Mouse (Mus musculus) thymus, postnatal 25 days (tissue): ENCODE measurements around the gene Uvssa.
A peak's percentile ranks its signal among the peaks of the same experiment; 100 is the strongest.

Experiments used
- DNase-seq: peaks from one replicate; pipeline ENCODE4 v3.0.0; 2022

Gene Uvssa

GRCm38 (mm10) chr5:33377176-33377575, 1.2 kb upstream of the Uvssa start:
- DNase-seq, result peak; percentile 26

- DNase-seq, result peak; percentile 67
Observed at GRCm38 (mm10) chr5:33377801-33378301, 498 bp upstream of the Uvssa start.

- no peak for DNase-seq
Observed at GRCm38 (mm10) chr5:33387550-33387949, 9.2 kb downstream of the Uvssa start.

GRCm38 (mm10) chr5:33393803-33394202, 15.5 kb downstream of the Uvssa start:
- peak; percentile 81 for DNase-seq

DNA sequence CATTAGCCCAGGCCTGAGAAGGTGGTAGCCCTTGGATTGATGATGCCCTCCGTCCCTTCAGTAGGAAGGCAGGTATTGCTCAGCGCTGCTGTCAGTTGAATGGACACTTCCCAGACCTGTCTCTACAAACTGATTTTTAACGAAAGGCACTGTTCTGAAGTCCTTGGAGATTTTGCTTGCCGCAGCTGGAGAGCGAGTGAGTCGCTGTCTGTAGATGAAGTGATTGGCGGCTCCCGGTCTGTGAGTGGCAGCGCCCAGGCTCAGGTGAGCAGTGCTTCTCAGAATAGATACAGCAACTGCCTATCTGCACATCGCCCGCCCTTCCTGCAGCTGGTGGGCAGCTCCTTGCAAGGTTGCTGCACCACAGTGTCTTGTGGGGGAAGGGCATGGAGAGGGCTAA, 17.3 kb downstream of the Uvssa start:
- no peak for DNase-seq

- no peak for DNase-seq
Observed at GRCm38 (mm10) chr5:33396828-33397227, 18.5 kb downstream of the Uvssa start.

- DNase-seq, result no peak
Observed at GRCm38 (mm10) chr5:33400819-33401218, 22.5 kb downstream of the Uvssa start.

DNA sequence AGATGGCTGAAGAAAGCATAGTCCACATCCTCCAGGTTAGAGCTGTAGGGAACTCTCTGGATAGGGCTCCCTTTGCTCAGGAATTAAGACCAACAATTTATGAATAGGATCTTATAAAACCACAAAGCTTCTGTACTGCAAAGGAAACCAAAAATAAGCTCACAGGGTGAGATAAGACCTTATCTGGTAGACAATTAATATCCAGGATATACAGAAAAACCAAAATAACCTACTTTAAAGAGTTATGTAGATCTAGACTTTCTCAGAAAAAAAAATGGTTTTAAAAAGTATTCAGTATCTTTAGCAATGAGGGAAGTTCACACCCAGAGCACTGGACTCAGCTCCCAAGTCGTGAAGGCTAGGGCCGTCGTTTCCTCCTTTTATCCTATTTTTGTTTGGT, 42.0 kb downstream of the Uvssa start:
- no peak for DNase-seq

GRCm38 (mm10) chr5:33427461-33427860, 49.1 kb downstream of the Uvssa start:
- DNase-seq, result no peak

- DNase-seq, result no peak
Observed at GRCm38 (mm10) chr5:33430106-33430505, 51.8 kb downstream of the Uvssa start.

DNA sequence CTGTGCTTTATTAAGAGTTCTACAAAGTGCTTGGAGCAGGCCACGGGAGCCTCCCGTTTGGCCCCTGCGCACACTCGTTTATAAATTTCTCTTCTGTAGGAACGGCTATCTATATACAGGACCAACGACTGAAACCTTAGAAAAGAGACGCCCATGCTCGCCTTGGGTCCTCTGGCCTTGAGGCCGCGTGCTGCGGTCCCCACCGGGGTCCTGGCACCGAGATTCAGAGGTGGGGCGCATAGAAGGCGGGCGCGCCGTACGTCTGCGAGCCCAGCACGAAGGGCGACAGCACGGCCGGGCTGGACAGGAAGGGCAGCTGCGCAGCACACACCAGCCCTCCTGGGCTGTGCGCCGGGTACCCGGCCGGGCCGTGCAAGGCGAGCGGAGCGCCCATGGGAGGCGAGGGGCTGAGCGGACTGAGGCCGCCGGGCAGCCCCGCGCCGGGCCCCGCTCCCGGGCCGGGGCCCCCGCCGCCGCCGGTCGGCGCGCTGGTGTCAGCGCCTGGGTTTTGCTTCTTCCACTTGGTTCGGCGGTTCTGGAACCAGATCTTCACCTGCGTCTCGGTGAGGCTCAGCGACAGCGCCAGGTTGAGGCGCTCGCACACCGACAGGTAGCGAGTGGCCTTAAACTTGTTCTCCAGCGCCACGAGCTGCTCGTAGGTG, 52.3 kb downstream of the Uvssa start:
- DNase-seq, result no peak

GRCm38 (mm10) chr5:33431173-33432005, 53.0 kb downstream of the Uvssa start:
- no peak for DNase-seq

- DNase-seq, result no peak
Observed at GRCm38 (mm10) chr5:33432057-33432935, 53.9 kb downstream of the Uvssa start.

DNA sequence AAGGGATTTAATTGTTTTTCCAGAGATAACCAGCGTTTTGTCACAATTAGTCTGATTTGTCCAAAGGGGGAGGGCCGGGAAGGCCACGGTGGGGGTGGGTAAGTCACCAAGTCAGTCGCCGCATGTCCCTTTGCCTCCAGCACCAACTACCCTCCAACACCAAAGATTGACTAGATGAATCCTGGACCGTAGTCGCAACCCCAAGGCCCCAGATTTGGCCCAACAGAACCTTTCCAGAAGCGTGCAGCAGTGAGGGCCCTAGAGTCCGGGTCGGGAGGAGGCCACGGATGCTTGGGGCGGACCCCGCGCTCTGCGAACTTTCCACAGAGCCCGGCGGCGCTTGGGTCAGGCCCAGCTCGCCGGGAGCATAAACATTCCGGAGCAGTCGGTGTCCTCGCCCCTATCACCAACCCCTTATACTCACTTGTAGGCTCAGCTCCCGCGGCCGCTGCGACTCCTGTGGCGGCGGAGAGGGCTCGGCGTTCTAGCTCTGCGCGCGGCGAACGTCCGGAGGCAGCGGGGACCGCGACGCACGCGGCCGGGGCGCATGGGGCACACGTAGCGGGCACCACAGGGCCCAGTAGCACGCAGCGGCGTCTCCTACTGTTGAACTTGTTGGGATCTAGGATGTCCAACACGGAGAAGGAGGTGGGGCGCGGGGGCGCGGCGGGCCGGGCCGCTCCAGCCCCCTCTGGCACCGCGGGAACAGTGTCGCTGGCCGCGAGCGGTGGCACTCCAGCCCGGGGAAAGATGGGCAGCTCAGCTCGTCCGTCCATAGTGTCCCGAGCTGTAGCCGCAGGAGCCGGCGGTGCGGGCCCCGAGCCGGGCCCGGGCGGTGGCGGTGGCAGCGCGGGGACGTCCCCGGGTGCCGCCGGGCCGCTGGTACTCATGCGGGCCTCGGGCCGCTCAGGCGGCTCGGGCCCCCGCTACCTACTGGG, 55.1 kb downstream of the Uvssa start, which contains the start of gene Nkx1-1:
Nkx1-1 (minus strand) TSS at position 776 of the 938 bp plus-strand sequence.
- no peak for DNase-seq

DNA sequence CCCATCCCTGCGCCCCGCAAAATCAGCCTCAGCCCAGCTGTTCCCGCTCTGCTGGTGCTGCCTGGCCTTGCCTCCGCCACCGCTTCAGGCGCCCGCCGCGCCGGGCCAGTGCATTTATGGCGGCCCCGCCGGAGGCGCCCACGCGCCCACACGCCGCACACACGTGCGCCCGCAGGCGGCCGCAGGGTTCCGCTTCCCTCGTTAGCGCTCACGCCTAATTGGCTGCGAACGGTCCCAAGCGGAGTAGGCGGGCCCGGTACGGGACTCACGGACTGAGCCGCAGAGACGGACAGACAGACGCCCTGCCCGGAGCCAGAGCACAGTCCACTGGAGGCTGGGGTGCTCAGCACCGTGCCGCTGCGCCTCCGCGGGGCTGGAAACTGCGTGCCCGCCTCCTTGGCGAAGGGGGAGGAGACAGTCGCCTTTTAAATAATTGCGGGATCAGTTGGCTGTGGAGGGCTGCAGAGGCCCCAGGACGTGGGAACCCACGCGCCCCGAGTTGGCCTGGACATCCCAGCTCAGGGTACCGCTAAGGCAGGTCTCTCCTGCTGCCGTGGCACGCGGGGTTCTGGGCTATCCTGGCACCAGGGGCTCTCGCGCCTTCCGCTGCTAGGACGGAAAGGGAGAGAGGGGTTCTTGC, 55.9 kb downstream of the Uvssa start:
- DNase-seq, result no peak

DNA sequence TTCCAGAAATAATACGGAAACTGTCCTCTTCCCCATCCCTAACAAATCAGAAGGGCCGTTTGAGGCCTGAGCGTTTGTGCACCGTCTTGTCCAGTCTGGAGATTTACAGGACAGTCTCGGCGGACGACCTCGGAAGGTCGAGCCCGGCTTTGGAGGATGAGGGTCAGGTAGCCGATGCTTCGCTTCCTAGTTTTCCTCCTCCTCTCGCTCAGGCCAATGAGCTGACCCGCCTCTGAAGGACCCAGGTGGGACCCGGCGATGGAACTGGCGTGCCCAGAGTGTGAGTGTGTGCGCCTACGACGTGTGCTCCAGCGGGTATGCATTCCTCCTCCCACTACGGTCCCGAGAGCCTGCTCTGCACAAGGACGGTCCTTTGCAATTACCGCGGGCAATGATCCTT, 56.8 kb downstream of the Uvssa start:
- no peak for DNase-seq

GRCm38 (mm10) chr5:33435941-33436340, 57.6 kb downstream of the Uvssa start:
- DNase-seq, result peak; percentile 22

- DNase-seq, result peak; percentile 82
Observed at GRCm38 (mm10) chr5:33438214-33438613, 59.9 kb downstream of the Uvssa start.

DNA sequence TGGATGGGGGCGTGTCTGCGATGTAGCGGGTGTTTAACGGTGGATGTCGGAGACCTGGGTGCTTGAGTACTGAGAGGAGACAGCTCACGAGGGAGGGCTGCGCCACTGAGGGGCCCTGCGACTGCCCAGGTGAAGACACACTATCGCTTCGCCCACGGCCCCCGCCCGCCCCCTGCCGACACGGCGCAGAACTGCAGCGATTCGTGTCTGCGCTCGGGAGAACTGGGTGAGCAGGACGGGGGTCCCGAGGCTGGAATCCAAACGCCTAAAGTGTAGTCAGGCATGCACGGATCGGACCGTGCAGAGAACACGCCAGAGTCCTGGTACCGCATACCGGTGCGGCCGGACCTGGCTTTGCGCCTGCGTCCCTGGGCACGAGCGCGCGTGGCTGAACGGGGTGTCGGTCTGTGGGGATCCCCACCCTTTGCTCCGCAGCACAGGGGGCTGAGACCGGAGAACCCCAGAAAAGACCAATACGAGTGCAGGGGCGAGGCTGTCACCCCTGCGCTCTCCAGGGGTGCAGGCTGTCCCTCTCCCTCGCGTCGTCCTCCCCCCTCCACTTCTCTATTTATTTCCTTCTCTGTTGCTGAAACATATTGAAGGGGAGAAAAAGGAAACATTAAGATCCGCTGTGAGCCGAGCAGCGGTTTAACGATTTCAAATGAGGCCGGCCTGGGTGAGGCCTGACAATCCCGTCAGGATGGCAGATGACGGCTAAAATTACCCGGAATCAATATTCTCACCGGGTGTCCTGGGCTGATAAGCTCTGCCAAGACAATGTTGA, 64.8 kb downstream of the Uvssa start:
- DNase-seq, result peak; percentile 59

DNA sequence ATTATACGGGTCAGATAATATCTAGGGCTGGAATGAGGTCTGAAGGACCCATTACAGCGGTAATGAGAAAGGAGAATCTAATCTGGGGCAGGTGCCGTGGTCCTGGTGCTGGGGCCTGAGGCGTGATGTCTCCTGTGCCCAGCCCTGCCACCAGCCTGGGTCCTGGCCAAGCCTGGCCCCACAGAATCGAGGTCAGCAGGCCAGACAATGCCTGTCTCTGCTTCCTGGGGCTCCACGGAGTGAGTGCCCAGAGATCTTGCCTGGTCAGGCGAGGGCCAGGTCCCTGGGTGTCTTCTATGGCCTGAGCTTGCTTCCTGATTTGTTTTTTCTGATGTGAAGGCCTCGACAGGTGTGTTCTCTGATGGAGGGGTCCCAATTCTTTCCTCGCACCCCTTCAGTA, 65.4 kb downstream of the Uvssa start:
- no peak for DNase-seq

DNA sequence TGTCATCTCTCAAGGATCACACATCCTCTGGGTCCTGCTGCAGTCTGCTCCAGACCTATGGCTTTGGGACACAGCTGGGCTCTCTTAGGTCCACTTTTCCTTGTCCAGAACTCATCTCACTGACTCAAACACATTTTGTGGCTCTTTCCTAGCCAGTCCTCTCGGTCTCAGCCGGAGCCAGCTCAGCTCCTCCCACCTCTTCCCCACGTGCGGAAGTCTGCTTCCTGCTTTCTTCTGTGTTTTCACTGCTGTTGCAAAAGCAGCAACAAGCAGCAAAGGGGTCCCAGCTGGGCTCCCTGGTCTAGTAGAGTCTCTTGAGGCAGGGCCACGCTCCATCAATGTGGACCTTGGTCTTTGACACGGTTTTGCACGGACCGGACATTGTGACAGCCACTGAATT, 77.4 kb downstream of the Uvssa start:
- DNase-seq, result no peak
